Mouse (Mus musculus) large intestine, adult 2 months (tissue): ENCODE measurements around the gene Sh2d2a. TPM values are rescaled to one million over a fixed set of nuclear protein-coding genes. Genes with fewer than 3 reads are reported as not detected.
"Not testable (repeated sequence)": the region's sequence is repeated elsewhere in the genome, so short reads cannot be mapped to it uniquely, and the experiment has no call there.

Experiments
- DNase-seq: peaks from one replicate; pipeline ENCODE4 v3.0.0-alpha.2; 2012; ENCODE audit warnings: low read depth, low spot score
- WGBS: fragments of 180-500 bp; shearing (Covaris S2); methylation state at CpG from one replicate; pipeline ENCODE4 v1.1.7; 2018; 5-methylcytosine and 5-hydroxymethylcytosine counted together
- polyA plus RNA-seq: library from polyadenylated mRNA; depleted of rRNA; stranded (reverse); fragments of >200 nt; gene quantifications from 2 replicates; pipeline ENCODE4 v1.2.3, GENCODE M21; 2012; rRNA removed

Sh2d2a gene
- 3.5 and 5.6 TPM in 2 replicates for polyA plus RNA-seq

DNA sequence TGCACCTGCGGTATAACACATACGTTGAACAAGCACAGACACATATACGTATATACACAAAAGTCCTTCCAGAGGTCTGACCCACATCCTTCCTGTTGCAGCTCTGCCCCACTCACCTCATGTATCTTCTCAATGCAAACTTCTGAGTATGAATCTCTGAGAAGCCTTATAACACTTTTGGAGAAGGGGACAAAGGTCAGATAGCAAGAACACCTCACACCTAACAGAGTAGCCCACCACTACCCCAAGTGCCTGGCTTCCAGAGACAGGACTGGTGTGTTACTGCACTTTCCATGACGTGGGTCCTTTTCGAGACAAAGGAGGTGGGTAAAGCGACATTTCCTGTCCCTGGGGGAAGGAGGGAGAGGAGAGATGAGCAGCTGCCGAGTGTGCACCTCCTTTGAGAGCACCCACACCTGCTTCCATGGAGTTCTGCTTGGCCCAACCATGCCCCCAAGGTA, at the start of gene Sh2d2a:
TSS of gene Sh2d2a (plus strand) at position 106 of the 461 bp plus-strand sequence.
- 65% methylated on average over 7 of the region's 7 CpGs for WGBS
- DNase-seq: no peak

DNA sequence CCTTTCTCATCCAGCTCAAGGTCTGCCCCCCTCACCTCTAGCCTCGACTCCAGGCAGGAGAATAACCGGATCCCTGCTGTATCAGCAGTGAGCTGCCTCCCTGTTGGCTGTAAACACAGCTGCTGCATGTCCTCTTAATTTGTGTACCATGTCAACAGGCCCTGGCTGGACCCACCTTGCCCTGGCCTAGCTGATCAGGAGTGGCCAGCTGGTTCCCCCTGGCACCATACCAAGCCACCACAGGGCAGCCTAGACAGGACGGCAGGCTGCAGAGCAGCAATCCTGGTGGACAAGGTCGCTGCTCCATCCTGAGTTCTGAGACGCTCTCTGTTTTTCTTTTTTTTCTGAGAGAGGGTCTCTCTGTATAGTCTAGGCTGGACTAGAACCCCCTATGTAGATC, 44.9 kb upstream of the Sh2d2a start:
- DNase-seq: no peak
- 30% methylated on average over 5 of the region's 5 CpGs for WGBS

DNA sequence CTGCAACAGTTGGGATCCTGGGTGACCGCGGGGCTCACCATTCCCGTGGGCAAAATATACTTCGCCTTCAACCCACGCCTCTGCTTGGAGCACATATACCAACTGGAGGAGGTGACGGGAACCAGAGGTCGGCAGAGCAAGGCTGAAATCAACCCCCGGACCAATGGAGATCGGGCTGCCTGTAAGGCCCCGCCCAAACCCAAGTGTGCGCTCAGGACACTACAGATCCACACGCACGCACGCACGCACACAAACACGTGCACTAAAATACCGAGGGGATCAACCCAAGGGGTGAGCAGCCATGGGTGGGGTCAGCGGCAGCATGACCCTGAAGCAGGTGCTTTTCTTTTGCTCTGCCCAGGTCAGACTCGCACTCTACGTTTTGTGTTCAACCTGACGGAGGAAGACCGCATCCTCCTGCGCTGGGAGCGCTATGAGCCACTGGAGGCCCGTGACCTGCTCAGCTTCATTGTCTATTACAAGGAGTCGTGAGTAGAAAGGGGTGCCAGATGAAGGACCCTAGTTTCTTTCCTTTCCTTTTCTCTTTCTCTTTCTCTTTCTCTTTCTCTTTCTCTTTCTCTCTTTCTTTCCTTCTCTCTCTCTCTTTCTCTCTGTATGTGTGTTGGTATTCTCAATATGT, 42.4 kb upstream of the Sh2d2a start:
- no peak for DNase-seq
- WGBS: 4% methylated on average over 26 of the region's 26 CpGs

DNA sequence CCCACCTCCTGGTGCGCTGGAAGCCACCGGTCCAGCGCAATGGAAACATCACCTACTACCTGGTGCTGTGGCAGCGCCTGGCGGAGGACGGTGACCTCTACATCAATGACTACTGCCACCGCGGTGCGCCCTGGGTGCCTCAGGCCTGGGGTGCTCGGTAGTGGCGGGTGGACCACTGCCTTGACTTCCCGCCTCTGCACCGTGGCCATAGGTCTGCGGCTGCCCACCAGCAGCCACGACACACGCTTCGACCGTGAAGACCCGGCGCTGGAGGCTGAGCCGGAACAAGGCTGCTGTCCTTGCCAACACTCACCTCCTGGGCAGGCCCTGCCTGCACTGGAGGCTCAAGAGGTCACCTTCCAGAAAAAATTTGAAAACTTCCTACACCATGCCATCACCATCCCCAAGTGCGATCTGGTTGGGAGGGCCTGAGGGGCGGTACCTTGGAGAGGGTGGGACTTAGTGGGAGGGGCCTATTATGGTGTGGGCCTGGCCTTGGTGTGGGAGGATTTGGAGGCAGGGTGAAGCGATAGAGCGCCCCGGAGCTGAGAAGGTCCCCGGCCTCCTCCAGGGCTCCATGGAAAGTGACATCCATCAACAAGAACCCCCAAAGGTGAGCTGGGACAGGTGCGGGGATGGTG, 37.1 kb upstream of the Sh2d2a start:
- DNase-seq: no peak
- 10% methylated on average over 28 of the region's 28 CpGs for WGBS

DNA sequence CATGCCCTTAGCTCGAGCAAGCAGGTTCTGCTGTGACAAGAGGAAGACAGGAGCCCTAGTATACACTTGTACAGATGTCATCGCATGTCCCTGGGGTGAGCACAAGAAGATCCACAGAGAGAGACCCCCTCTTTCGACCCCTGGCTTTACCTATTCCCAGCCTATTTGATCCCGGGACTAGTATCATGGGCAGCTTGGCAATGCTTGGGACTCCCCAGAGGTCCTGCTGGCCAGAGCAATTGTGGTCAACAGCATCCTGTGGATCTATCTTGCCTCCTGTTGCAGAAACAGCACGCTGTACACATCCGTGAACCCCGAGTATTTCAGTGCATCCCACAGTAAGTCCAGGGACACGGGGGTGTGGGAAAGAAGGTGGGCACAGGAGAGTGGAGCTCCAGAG, 35.3 kb upstream of the Sh2d2a start:
- 79% methylated on average over 8 of the region's 8 CpGs for WGBS
- DNase-seq: no peak

DNA sequence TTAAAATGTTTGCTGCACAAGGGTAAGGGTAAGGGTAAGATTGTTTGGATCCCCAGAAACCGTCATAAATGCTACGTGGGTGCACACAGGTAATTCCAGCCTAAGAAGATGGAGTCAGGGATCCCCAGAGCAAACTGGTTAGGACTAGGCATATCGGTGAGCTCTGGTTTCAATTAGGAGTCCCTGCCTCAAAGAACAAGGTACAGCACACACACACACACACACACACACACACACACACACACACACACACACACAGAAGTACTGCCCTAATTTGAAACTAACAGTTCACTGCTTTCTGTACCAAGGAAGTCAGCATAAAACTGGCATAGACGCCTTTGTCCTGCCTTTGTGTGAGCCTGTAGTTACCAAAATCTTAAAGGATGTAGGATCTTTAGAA, 34.1 kb upstream of the Sh2d2a start:
- WGBS: 67% methylated on average over 4 of the region's 4 CpGs
- DNase-seq: no peak

DNA sequence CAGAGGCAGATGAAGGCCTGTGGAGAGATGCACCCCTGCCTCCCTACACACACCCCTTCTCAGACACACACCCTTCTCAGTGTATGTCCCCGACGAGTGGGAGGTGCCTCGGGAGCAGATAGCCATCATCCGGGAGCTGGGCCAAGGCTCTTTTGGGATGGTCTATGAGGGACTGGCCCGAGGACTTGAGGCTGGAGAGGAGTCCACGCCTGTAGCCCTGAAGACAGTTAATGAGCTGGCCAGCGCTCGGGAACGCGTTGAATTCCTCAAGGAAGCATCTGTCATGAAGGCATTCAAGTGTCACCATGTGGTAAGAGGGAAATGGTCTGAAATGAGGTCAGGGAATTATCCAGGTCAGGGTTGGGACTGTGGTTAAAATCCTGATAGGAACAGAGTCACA, 33.7 kb upstream of the Sh2d2a start:
- DNase-seq: no peak
- 34% methylated on average over 10 of the region's 10 CpGs for WGBS

DNA sequence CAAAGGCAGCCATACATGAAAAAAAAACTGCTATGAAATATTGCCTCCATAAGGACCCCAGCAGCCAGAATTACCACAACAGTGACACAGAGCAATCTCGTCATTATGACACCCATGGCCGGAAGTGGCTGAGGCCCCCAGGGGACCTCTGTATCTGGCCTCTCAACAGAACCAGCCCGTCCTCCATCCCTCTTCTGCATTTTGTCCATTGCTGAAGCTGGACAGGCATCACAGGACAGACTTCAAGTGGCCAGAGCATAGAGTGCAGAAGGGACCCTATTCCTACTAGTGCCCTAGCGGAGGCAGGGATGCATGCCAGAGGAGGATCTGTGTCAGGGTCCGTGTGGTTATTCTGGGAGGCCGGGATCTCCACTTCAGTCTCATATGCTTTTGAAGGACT, 30.4 kb upstream of the Sh2d2a start:
- WGBS: 63% methylated on average over 6 of the region's 6 CpGs
- DNase-seq: no peak

DNA sequence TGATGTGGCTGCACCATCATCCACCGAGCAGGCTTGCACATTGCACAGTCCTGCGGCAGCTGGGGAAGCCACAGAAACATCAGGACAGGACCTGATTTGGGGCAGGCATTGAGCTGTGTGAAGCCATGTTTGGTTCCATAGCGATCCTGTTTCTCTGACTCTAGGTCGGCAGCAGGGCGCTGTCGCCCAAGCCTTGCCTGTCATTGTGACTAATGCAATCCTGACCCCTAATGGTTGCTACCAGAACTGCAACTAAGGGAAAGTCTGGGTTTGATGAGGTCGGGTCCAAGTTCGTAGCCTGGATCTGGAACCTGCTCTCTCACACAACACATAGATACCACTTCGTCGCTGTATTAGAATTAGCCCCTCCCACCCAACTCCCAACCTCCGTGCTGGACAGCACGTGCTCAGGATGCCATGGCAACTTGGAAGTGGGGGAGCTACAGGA, 29.9 kb upstream of the Sh2d2a start:
- peak; percentile 58 for DNase-seq
- WGBS: 5% methylated on average over 12 of the region's 12 CpGs

DNA sequence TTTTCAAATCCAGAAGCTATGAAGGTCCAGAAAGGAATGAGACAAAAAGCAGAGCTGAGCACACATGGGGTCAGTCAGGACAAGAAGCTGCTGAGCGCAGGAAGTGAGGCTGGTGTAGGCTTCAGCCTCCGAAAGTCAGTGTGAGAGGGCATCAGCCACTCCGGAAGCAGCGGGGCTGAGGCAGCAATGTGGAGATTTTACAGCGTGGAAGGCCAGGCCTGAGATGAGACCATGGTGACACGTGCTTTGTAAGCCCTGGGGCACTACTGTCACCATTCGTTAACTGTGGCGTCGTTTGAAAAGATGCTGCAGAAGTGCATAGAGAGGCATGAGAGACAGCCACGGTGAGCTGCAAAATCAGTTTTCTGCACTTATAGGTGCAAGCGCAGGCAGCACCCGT, 28.3 kb upstream of the Sh2d2a start:
- no peak for DNase-seq
- WGBS: 72% methylated on average over 12 of the region's 12 CpGs

DNA sequence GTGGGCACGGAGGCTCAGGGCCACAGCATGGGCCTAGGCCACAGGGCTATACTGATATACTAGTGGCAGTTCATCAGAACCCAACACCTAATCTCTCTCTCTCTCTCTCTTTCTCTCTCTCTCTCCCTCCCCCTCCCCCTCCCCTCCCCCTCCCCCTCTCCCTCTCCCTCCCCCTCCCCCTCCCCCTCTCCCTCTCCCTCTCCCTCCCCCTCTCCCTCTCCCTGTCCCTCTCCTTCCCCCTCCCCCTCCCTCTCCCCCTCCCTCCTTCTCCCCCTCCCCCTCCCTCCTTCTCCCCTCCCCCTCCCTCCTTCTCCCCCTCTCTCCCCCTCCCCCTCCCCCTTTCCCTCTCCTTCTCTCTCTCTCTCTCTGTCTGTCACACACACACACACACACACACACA, 22.3 kb upstream of the Sh2d2a start, which contains the start of gene Pear1:
TSS of gene Pear1 (minus strand) at position 101 of the 400 bp plus-strand sequence.
- WGBS: 86% methylated on average over 1 of the region's 1 CpGs
- not testable (repeated sequence) for DNase-seq

DNA sequence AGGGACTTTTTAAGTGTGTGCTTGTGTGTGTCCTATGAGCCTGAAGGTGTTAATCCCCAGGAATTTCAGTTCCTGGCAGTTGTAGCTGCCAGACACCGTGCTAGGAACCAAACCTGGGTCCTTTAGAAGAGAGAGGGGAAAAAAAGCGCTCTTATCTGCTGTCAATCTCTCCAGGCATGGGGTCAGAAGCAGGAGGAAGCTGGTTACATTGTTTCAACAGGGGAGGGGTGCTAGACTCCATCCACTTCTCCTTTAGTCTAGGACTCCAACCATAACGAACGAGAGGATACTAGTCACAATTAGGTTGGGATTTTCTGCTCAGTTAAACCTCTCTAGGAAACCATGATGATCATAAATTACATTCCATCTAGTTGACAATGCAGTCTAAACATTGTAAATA, 18.1 kb upstream of the Sh2d2a start:
- 38% methylated on average over 4 of the region's 4 CpGs for WGBS
- DNase-seq: no peak

DNA sequence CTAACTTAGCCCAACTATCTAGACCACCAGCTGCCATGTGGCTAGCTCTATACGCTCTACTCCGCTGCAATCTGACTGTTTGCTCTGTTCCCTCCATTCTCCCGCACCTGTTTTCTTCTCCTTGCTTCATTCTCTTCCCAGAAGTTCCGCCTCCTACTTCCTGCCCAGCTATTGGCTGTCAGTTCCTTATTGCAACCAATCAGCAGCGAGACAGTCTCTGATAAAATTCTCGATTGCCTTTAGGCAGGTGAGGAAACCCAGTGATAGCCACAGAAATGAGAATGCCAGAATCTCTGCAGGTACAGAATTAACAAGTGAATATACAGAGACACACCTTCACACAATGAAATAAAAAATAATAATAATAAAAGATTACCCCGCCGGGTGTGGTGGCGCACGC, 17.5 kb upstream of the Sh2d2a start:
- DNase-seq: peak; percentile 6

DNA sequence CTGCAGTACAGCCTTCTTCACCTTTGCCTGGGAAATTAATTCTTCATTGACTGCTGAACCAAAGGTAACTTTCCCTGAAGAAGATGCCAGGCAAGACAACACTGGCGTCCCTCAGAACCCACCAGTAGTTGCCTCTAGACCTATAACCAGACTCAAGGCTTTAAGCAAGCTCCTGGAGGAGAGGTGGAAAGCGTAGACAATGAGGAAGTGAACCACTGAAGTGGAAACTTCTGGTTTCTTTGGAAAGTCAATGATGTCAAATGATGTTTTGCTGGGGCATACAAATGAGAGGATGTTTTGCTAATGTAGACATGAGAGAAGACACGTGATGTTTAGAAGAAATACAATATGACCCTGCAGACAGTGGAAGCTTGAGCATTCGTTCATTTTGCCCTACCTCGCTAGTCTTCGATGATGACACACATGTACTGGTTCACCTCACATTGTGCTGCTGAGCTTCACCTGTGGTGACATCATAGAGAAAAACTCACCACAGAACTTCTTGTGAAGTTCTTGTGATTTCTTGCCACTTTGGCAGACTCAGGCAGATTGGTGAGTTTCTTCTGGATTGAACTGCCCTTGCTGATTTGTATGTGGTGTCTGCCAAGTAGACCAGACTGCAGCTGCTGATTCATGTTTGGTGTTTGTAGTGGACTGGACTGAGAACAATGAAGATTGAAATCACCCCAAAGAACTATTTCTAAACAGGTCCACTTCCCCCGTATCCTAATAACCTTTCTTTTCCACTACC, 14.3 kb upstream of the Sh2d2a start:
- no peak for DNase-seq
- 78% methylated on average over 7 of the region's 7 CpGs for WGBS

More for the DNA sequence above, 17.5 kb upstream of the Sh2d2a start:
- 43% methylated on average over 10 of the region's 10 CpGs for WGBS

DNA sequence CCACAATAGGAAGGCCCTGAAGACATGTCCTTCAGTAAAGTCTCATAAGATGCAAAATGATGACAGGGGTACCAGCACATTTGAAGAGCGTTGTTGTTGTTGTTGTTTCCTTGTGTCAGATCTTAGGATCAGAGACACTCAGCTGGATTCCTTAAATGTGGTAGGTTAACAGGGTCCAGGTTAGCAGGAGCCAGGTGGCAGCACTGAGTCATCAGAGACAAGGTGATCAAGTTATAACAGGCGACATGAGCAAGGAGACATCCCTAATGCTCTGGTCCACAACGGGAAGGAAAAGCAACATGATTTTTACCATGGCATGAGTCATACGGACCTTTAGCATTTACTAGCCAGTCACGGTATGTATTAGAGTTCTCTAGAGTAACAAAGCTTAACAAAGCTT, 13.1 kb upstream of the Sh2d2a start:
- 40% methylated on average over 5 of the region's 5 CpGs for WGBS
- DNase-seq: no peak

DNA sequence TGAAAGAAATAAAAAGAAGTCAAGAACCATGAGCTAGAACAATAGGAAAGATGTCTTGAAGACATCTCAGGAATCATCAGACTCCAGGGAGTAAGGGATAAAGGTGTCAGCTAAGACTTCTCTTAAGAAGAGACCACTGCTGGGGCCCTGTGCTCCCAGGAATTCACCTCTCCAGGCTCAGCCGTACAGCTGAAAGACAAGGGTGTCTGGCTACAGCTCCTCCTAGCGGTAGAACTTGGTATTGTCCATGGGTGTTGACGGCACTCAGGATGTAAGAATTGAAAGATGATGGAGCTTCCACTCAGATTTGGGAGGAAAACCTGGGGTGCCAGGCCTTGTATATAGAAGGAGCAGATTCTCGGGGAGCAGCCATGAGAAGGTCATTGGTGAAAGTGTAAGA, 7.9 kb upstream of the Sh2d2a start:
- peak; percentile 33 for DNase-seq
- under 1% methylated on average over 4 of the region's 4 CpGs for WGBS

DNA sequence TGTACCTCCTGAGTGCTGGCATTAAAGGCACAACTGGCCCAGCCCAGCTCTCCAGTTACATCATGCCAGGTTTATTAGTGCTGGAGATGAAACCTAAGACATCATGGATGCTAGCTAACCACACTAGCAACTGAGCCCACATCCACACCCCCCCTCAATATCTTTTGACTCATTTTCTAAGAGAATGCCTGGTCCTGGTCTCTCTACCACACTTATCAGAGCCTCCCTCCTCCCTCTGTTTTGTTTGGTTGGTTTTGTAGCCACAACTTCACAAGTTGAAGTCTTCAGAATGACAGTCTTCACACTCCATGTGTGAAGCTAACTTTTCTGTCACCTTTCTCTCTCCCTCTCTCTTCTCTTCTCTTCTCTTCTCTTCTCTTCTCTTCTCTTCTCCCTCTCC, 5.7 kb upstream of the Sh2d2a start:
- DNase-seq: no peak

DNA sequence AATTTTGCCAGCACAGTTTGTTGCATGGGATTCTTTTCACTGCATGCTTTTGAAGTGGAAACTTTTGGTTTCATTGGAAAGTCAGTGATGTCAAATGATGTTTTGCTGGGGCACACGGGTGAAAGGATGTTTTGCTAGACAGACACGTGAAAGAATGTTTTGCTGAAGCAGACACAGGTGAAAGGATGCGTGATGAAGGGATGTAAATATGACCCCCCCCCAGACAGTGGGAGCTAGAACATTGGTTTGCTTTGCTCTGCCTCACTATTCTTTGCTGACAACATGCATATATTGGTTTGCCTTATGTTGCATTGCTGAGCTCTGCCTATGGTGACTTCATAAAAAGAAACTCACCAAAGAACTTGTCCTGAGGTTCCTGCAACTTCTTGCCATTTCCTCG, 1.6 kb upstream of the Sh2d2a start:
- no peak for DNase-seq
- 83% methylated on average over 4 of the region's 4 CpGs for WGBS

DNA sequence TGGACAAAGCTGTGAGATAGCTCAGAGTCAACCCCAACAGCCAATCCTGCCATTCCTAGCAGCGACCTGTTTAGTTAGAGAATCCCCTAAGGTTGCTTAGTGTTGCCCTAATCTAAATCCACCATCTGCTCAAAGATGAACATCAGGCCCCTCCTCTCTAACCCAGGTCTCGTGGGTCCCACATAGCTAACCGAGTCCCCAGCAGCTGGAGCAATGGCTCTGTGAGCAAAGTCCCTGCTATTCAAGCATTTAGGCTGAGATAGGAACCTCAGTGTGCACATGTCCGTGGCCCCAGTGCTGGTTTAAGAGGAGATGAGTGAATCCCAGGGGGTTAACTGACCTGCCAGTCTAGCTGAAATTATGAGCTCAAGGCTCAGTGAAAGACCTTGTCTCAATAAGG, 369 bp upstream of the Sh2d2a start:
- WGBS: 69% methylated on average over 4 of the region's 4 CpGs
- no peak for DNase-seq

DNA sequence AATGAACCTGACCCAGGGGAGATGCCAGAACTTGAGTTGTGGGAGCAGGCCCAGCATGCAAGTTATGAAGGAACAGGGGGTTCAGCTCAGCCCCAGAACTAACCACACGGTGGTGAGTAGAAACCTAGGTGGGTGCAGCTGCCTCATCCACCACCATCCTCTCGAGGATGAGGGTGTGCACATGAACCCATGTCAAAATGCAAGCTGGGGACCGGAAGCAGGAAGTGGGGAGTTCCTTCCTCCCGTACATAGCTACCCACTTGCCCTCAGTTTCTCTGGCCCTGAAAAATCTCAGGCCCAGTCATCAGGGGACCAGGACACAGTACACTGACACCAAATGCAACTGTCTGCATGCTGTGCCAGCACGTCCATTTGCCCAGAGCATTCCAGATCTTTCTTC, 1.1 kb downstream of the Sh2d2a start:
- 64% methylated on average over 5 of the region's 5 CpGs for WGBS
- no peak for DNase-seq

DNA sequence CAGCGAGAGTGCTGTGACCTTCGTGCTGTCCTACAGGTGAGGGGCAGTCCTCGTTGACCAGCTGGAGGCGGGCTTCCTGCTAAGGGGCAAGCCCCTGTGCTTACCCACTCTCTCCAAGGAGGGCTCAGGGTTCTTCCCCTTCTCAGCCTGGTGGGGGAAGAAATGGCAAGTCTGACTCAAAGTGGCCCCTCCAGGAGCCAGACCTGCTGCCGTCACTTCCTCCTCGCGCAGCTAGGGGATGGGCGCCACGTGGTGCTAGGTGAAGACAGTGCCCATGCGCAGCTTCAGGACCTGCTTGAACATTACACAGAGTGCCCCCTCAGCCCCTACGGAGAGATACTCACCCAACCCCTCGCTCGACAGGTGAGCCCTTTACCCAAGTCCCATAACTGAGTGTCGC, 2.6 kb downstream of the Sh2d2a start:
- 74% methylated on average over 14 of the region's 14 CpGs for WGBS
- DNase-seq: no peak
